Mouse (Mus musculus) heart, postnatal 0 days (tissue): ENCODE results near the gene Olfr613.

Experiments
- CTCF ChIP-seq: IDR thresholded peaks from 2 replicates; pipeline ENCODE4 v1.5.1; 2016; ENCODE audit warnings: antibody characterized with exemption, control low read depth, low read depth
- EP300 ChIP-seq: IDR thresholded peaks from 2 replicates; pipeline ENCODE4 v1.6.1; 2016; ENCODE audit warnings: antibody characterized with exemption, low read depth

DNA sequence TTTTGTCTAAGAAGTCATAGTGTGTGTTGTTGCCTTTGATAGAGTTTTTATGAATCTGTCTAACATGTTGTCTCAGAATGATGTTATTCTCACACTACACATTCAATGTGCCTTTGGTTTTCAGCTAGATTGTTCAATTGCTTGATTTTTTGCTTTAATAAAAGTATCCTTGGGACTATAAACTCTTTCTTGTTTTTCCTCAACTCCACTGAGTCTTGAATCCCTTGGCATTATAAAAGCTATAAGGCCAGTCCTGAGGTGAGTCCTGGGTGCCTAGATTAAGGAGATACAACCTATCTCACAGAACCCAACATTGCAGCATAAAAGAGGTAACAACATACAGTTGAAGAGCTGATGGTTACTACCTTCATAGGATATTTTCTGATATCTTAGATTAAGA lies 52.4 kb downstream of the Olfr613 start, which contains the start of gene Olfr619:
- TF ChIP-seq CTCF (no peak), EP300 (no peak)
